Mouse (Mus musculus) testis, adult 2 months (tissue): ENCODE measurements at regions not wholly inside any gene's neighbourhood (a gene's known extent, or its start where the extent isn't known, plus 50 kb on each side); places are given as distances from the start of the nearest gene placed in this dataset.

Experiments used
- CTCF ChIP-seq: fragments of 200-500 bp; IDR thresholded peaks from 2 replicates; pipeline ENCODE4 v1.5.1; 2012; ENCODE audit warnings: low read depth, mild to moderate bottlenecking, inconsistent platforms, low read length, moderate library complexity; ENCODE audit not compliant: control insufficient read depth, insufficient read depth, insufficient replicate concordance
- POLR2A ChIP-seq: fragments of 200-500 bp; IDR thresholded peaks from 2 replicates; pipeline ENCODE4 v1.6.1; 2012; ENCODE audit warnings: low read depth, mild to moderate bottlenecking, inconsistent platforms, low read length, moderate library complexity; ENCODE audit not compliant: control insufficient read depth

- TF ChIP-seq CTCF, result no peak
- TF ChIP-seq POLR2A, result no peak
These were observed 268.0 kb upstream of the Tank start for GRCm38 (mm10) chr2:61310405-61310804.
